Mouse (Mus musculus) liver, adult (tissue): ENCODE data around the gene Neurl1b.
A peak's percentile ranks its signal among the peaks of the same experiment; 100 is the strongest.

ENCODE experiments used
- GATA4 ChIP-seq: IDR thresholded peaks from 2 replicates; pipeline ENCODE4 v1.6.1; 2014; ENCODE audit warnings: mild to moderate bottlenecking, low read length; ENCODE audit not compliant: insufficient replicate concordance

The Neurl1b gene

GRCm38 (mm10) chr17:26494642-26495468 is 80.2 kb downstream of the Neurl1b start:
- peak; percentile 56; the same call in 1 of the 2 replicates for TF ChIP-seq GATA4
